Mouse (Mus musculus) small intestine, adult 2 months (tissue): ENCODE measurements around the gene Col4a3bp. TPM values are rescaled to one million over a fixed set of nuclear protein-coding genes. Genes with fewer than 3 reads are reported as not detected.

Experiments used
- H3K27ac ChIP-seq: fragments of 200-500 bp; 2 replicates; pipeline ENCODE4 v1.5.1; 2012; ENCODE audit warnings: low read depth, low read length, control low read depth, inconsistent platforms; ENCODE audit not compliant: insufficient read depth
- H3K27me3 ChIP-seq: fragments of 200-500 bp; 2 replicates; pipeline ENCODE4 v1.6.1; 2012; ENCODE audit warnings: mild to moderate bottlenecking, moderate library complexity, low read length, inconsistent platforms; ENCODE audit not compliant: control insufficient read depth, insufficient read depth
- H3K36me3 ChIP-seq: fragments of 200-500 bp; 2 replicates; pipeline ENCODE4 v1.6.1; 2012; ENCODE audit warnings: mild to moderate bottlenecking, low read length, control low read depth, inconsistent platforms; ENCODE audit not compliant: control insufficient read depth, insufficient read depth
- H3K4me1 ChIP-seq: fragments of 200-500 bp; 2 replicates; pipeline ENCODE4 v1.6.1; 2012; ENCODE audit warnings: low read length, inconsistent platforms, mixed read lengths; ENCODE audit not compliant: control insufficient read depth, insufficient read depth, insufficient read length
- H3K4me3 ChIP-seq: fragments of 200-500 bp; 2 replicates; pipeline ENCODE4 v1.5.1; 2012; ENCODE audit warnings: low read depth, mild to moderate bottlenecking, control low read depth, inconsistent platforms, low read length, moderate library complexity
- CTCF ChIP-seq: fragments of 200-500 bp; IDR thresholded peaks from 2 replicates; pipeline ENCODE4 v1.5.1; 2012; ENCODE audit warnings: low read depth, mild to moderate bottlenecking, control low read depth, inconsistent platforms, low read length, moderate library complexity, mixed read lengths; ENCODE audit not compliant: insufficient replicate concordance, insufficient read length; ENCODE audit errors: extremely low read depth
- POLR2A ChIP-seq: fragments of 200-500 bp; IDR thresholded peaks from 2 replicates; pipeline ENCODE4 v1.6.1; 2012; ENCODE audit warnings: low read depth, mild to moderate bottlenecking, control low read depth, inconsistent platforms, low read length, moderate library complexity
- WGBS: fragments of 180-500 bp; shearing (Covaris S2); methylation state at CpG from one replicate; pipeline ENCODE4 v1.1.7; 2018; 5-methylcytosine and 5-hydroxymethylcytosine counted together
- polyA plus RNA-seq: library from polyadenylated mRNA; depleted of rRNA; stranded (reverse); fragments of >200 nt; gene quantifications from 2 replicates; pipeline ENCODE4 v1.2.3, GENCODE M21; 2012

Col4a3bp gene
- polyA plus RNA-seq, 1 experiment = 12.7 TPM

- H3K4me3 ChIP-seq = no peak overlapping the region
- no peak overlapping the region for H3K27ac ChIP-seq
- no peak for TF ChIP-seq POLR2A
- no peak for TF ChIP-seq CTCF
- 0 out of 2 replicates have a peak, but pooled peaks cover 4% of the 10 kb centered on the region for H3K4me1 ChIP-seq
- no peaks in the 10 kb centered on the region for H3K27me3 ChIP-seq
- 44% methylated on average over 1 of the region's 1 CpGs for WGBS
- H3K36me3 ChIP-seq = peaks cover 4% of the 10 kb centered on the region
Observed at GRCm38 (mm10) chr13:96511262-96511661, 31.2 kb upstream of the Col4a3bp start.

- Histone ChIP-seq H3K4me1 (0 out of 2 replicates have a peak, but pooled peaks cover 4% of the 10 kb centered on the region), H3K36me3 (peaks cover 4% of the 10 kb centered on the region), H3K4me3 (no peak overlapping the region), H3K27ac (no peak overlapping the region), H3K27me3 (no peaks in the 10 kb centered on the region)
- TF ChIP-seq CTCF (no peak), POLR2A (no peak)
- 71% methylated on average over 5 of the region's 5 CpGs for WGBS
Observed at GRCm38 (mm10) chr13:96511893-96512292, 30.5 kb upstream of the Col4a3bp start.

GRCm38 (mm10) chr13:96514154-96514942 is 28.1 kb upstream of the Col4a3bp start:
- 0 out of 2 replicates have a peak, but pooled peaks cover 4% of the 10 kb centered on the region for H3K4me1 ChIP-seq
- H3K36me3 ChIP-seq = peaks cover 4% of the 10 kb centered on the region
- WGBS = 83% methylated on average over 5 of the region's 5 CpGs
- no peak overlapping the region for H3K27ac ChIP-seq
- H3K27me3 ChIP-seq = no peaks in the 10 kb centered on the region
- TF ChIP-seq POLR2A = no peak
- TF ChIP-seq CTCF = no peak
- no peak overlapping the region for H3K4me3 ChIP-seq

GRCm38 (mm10) chr13:96516249-96516648 is 26.2 kb upstream of the Col4a3bp start:
- Histone ChIP-seq H3K4me3 (no peak overlapping the region), H3K4me1 (no peaks in the 10 kb centered on the region)
- WGBS = 85% methylated on average over 9 of the region's 9 CpGs

GRCm38 (mm10) chr13:96517335-96517734 is 25.1 kb upstream of the Col4a3bp start:
- WGBS = 90% methylated on average over 2 of the region's 2 CpGs

More at GRCm38 (mm10) chr13:96516249-96516648, 26.2 kb upstream of the Col4a3bp start:
- no peaks in the 10 kb centered on the region for H3K27me3 ChIP-seq
- no peak for TF ChIP-seq CTCF
- H3K36me3 ChIP-seq = peaks cover 4% of the 10 kb centered on the region
- no peak overlapping the region for H3K27ac ChIP-seq

GRCm38 (mm10) chr13:96521294-96521693 is 21.1 kb upstream of the Col4a3bp start:
- H3K27me3 ChIP-seq = no peaks in the 10 kb centered on the region
- no peak for TF ChIP-seq POLR2A
- TF ChIP-seq CTCF = no peak
- no peak overlapping the region for H3K4me3 ChIP-seq
- no peaks in the 10 kb centered on the region for H3K4me1 ChIP-seq
- no peaks in the 10 kb centered on the region for H3K36me3 ChIP-seq
- no peak overlapping the region for H3K27ac ChIP-seq
- 95% methylated on average over 3 of the region's 3 CpGs for WGBS

More at GRCm38 (mm10) chr13:96517335-96517734, 25.1 kb upstream of the Col4a3bp start:
- Histone ChIP-seq H3K4me3 (no peak overlapping the region), H3K27ac (no peak overlapping the region), H3K4me1 (no peaks in the 10 kb centered on the region), H3K27me3 (no peaks in the 10 kb centered on the region), H3K36me3 (peaks cover 4% of the 10 kb centered on the region)
- TF ChIP-seq CTCF = no peak
- TF ChIP-seq POLR2A = no peak

GRCm38 (mm10) chr13:96527022-96527421 is 15.4 kb upstream of the Col4a3bp start:
- Histone ChIP-seq H3K4me1 (peaks cover 4% of the 10 kb centered on the region; the same call in 1 of the 2 replicates), H3K27ac (no peak overlapping the region), H3K4me3 (no peak overlapping the region), H3K27me3 (no peaks in the 10 kb centered on the region), H3K36me3 (no peaks in the 10 kb centered on the region)
- TF ChIP-seq POLR2A (no peak), CTCF (no peak)
- 88% methylated on average over 3 of the region's 3 CpGs for WGBS
